Mouse (Mus musculus): ENCODE results near the gene Sntn.

DNA sequence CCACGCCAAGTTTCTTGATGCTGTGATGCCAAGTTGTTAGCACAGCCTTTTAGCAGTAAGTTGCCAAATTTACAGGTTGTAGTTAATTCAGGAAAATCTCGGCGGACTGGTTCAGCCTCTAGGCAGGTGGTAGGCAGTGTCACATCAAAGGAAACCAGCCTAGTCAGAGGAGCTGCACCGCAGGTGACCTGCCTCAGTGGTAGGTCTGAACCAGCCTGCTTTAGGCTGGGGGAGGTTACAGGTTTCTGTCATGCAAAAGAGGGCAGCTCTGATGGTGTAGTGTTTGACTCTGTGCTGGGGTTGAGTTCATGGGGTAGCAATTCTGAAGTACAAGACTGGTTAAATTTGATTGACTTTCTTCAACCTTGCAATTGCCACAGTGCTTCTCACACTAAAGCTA, 61.6 kb downstream of the Sntn start:
- no peak for TF ChIP-seq USF1 (IDR thresholded peaks at IDR 0.05; ENCODE audit: low read depth)
- no peak for TF ChIP-seq TCF12 (IDR thresholded peaks at IDR 0.05; ENCODE audit: insufficient read depth, poor library complexity, severe bottlenecking)
- TF ChIP-seq MAX (IDR thresholded peaks at IDR 0.05; ENCODE audit: low read depth): no peak
